Mouse (Mus musculus) liver, embryonic 13.5 days (tissue): ENCODE results near the gene Mrnip. TPM values are rescaled to one million over a fixed set of nuclear protein-coding genes. Genes with fewer than 3 reads are reported as not detected.

ENCODE experiments used
- ATAC-seq: fragments of 200-750 bp; cut with Nextera tagmentation; 2 replicates; pipeline ENCODE4 v1.8.0; 2017; ENCODE audit warnings: low read depth, mild to moderate bottlenecking, moderate number of reproducible peaks, moderate library complexity
- DNase-seq: peaks from one replicate; pipeline ENCODE4 v3.0.0; 2022
- H3K27ac ChIP-seq: fragments of 300-500 bp; sonication (generic); 2 replicates; pipeline ENCODE4 v1.5.1; 2015; ENCODE audit warnings: moderate library complexity, mild to moderate bottlenecking, inconsistent platforms
- H3K27me3 ChIP-seq: fragments of 300-500 bp; sonication (generic); 2 replicates; pipeline ENCODE4 v1.6.1; 2015; ENCODE audit warnings: mild to moderate bottlenecking, inconsistent platforms
- H3K36me3 ChIP-seq: fragments of 300-500 bp; sonication (generic); 2 replicates; pipeline ENCODE4 v1.6.1; 2015; ENCODE audit warnings: mild to moderate bottlenecking, inconsistent platforms
- H3K4me1 ChIP-seq: fragments of 300-500 bp; sonication (generic); replicated peaks from 2 replicates; pipeline ENCODE4 v1.6.1; 2015; ENCODE audit warnings: inconsistent platforms
- H3K4me2 ChIP-seq: fragments of 300-500 bp; sonication (generic); 2 replicates; pipeline ENCODE4 v1.6.1; 2015; ENCODE audit warnings: inconsistent platforms, mild to moderate bottlenecking, moderate library complexity
- H3K4me3 ChIP-seq: fragments of 300-500 bp; sonication (generic); replicated peaks from 2 replicates; pipeline ENCODE4 v1.5.1; 2015; ENCODE audit warnings: mild to moderate bottlenecking, inconsistent platforms
- H3K9ac ChIP-seq: fragments of 300-500 bp; sonication (generic); 2 replicates; pipeline ENCODE4 v1.6.1; 2015; ENCODE audit warnings: mild to moderate bottlenecking, inconsistent platforms
- H3K9me3 ChIP-seq: fragments of 300-500 bp; sonication (generic); replicated peaks from 2 replicates; pipeline ENCODE4 v1.6.1; 2016; ENCODE audit warnings: inconsistent platforms
- WGBS: fragments of 180-500 bp; shearing (Covaris S2); methylation state at CpG from one replicate; pipeline ENCODE4 v1.1.7; 2015; ENCODE audit not compliant: insufficient replicate concordance; 5-methylcytosine and 5-hydroxymethylcytosine counted together
- polyA plus RNA-seq: library from polyadenylated mRNA; unstranded; fragments of >200 nt; fragmentation: Nextera tagmentation; extraction: Ambion mirVana; gene quantifications from 2 replicates; pipeline ENCODE4 v1.2.1, GENCODE M21; 2015

Gene Mrnip
- polyA plus RNA-seq, 1 experiment from 2014 or later, result 8.1 TPM

DNA sequence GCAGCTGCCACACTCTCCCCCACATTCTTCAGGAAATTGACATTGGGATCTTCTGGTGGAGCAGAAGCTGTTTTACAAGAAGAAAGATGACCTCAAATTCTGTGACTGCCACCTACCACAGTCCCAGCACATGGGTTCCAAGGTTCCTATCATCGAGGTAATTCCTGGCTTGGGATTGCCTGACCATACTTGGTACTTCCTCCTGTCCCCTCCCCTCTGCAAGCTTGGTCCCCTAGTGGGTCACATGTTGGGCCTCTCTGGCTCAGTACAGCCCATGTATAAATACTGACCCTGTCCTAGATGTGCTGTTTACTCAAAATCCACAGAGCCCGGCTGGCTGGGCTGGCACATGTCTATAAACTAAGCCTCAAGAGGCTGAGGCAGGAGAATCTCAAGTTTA is 31.8 kb downstream of the Mrnip start:
- ATAC-seq (no peak), DNase-seq (no peak)
- Histone ChIP-seq H3K27me3 (no peaks in the 10 kb centered on the region), H3K4me3 (no peak overlapping the region), H3K27ac (no peak overlapping the region), H3K9me3 (no peaks in the 10 kb centered on the region), H3K9ac (no peak overlapping the region), H3K4me1 (peaks cover 64% of the 10 kb centered on the region), H3K4me2 (no peak overlapping the region), H3K36me3 (peaks cover 72% of the 10 kb centered on the region)
- 81% methylated on average over 2 of the region's 2 CpGs for WGBS

DNA sequence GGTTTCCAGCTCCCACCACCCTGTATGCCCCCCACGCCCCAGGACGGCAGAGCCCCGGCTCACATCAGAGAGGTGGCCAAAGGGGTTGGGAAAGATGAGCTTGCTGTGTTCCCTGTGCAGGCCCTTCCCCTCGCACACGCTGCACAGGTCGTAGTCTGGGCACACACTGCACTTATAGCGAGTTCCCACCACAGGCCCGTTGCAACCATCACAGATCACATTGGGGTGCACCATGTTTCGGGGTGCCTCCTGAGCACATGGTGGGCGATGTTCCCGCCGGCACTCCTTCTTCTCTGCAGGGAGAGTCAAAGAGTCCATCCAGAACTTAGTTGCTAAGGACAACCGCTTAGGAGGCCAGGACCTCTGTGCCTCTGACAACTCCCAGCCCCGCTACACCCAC is 33.1 kb downstream of the Mrnip start:
- ATAC-seq (no peak), DNase-seq (no peak)
- Histone ChIP-seq H3K4me3 (no peak overlapping the region), H3K4me1 (peaks cover 69% of the 10 kb centered on the region), H3K9ac (no peak overlapping the region), H3K36me3 (peaks cover 59% of the 10 kb centered on the region), H3K9me3 (no peaks in the 10 kb centered on the region), H3K4me2 (0 out of 2 replicates have a peak overlapping the region, but pooled peaks have one; percentile 6), H3K27ac (no peak overlapping the region), H3K27me3 (no peaks in the 10 kb centered on the region)
- WGBS, result 93% methylated on average over 14 of the region's 14 CpGs

DNA sequence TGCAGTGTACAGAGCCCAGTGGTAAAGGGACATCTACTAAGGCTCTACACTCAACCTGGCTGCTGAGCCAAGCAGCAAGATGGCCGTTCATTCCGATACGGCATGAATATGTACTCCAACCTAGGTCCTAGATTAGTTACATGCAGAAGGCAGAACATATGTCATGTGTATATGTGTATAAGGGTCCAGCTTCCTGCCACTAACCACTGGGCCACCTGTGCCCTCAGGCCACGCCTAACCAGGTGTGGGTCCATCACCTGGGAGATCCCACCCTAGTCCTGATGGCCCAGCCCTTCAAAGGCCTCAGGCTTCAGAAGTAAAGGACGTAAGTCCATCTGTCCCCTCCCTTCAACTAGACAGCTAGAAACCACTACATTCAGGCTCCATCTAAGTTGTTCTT is 33.8 kb downstream of the Mrnip start:
- 89% methylated on average over 5 of the region's 5 CpGs for WGBS
- Histone ChIP-seq H3K9me3 (no peaks in the 10 kb centered on the region), H3K4me3 (no peak overlapping the region), H3K4me2 (peak overlapping the region; percentile 6; the same call in 1 of the 2 replicates), H3K4me1 (peaks cover 70% of the 10 kb centered on the region), H3K36me3 (peaks cover 52% of the 10 kb centered on the region), H3K9ac (no peak overlapping the region), H3K27ac (no peak overlapping the region), H3K27me3 (no peaks in the 10 kb centered on the region)
- ATAC-seq (no peak), DNase-seq (no peak)

DNA sequence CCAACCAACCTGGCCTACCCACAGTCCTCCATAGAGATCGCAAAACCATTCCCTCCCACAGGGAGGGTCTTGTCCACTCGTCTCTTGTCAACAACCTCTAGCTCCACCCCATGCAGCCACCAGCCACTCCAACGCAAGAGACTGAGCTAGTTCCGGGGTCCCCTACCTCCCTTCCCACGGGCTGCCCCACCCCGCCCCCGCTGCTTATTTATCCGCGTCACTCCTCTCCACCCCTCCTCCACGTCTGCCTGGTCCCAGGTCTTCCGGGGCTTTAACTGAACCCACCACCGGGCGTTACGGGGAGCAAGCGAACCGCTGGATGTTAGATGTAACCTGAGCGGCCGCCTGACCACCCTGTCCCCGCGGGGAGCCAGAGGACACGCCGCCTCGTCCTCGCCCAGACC is 35.9 kb downstream of the Mrnip start:
- H3K4me1 ChIP-seq, result peaks cover 74% of the 10 kb centered on the region
- peak; percentile 87 for DNase-seq
- no peaks in the 10 kb centered on the region for H3K27me3 ChIP-seq
- 0% methylated on average over 24 of the region's 24 CpGs for WGBS
- H3K36me3 ChIP-seq, result peaks cover 33% of the 10 kb centered on the region
- peak; percentile 91 for ATAC-seq
- peak overlapping the region; percentile 98 for H3K9ac ChIP-seq
- H3K27ac ChIP-seq, result peak overlapping the region; percentile 99
- peak overlapping the region; percentile 92 for H3K4me3 ChIP-seq
- no peaks in the 10 kb centered on the region for H3K9me3 ChIP-seq
- H3K4me2 ChIP-seq, result peak overlapping the region; percentile 78

- Histone ChIP-seq H3K9me3 (no peaks in the 10 kb centered on the region), H3K4me2 (peak within 1 kb of the TSS; percentile 78), H3K9ac (peak within 1 kb of the TSS; percentile 98), H3K27ac (peak within 1 kb of the TSS; percentile 99), H3K36me3 (peaks cover 28% of the 10 kb centered on the region), H3K27me3 (no peaks in the 10 kb centered on the region), H3K4me1 (peaks cover 74% of the 10 kb centered on the region), H3K4me3 (peak within 1 kb of the TSS; percentile 92)
- ATAC-seq, result peak; percentile 66
- peak; percentile 69 for DNase-seq
- under 1% methylated on average over 48 of the region's 48 CpGs for WGBS
Measured at GRCm38 (mm10) chr11:50210505-50211151, 36.4 kb downstream of the Mrnip start, which contains the start of the genes Sqstm1 and Mgat4b. Gene Sqstm1, minus strand, starts transcription at chr11:50210827. Gene Mgat4b, plus strand, starts transcription at chr11:50210890.

GRCm38 (mm10) chr11:50211322-50212059 is 37.2 kb downstream of the Mrnip start:
- Histone ChIP-seq H3K4me1 (peaks cover 74% of the 10 kb centered on the region), H3K9ac (peak overlapping the region; percentile 98), H3K9me3 (no peaks in the 10 kb centered on the region), H3K4me2 (peak overlapping the region; percentile 78), H3K27ac (peak overlapping the region; percentile 99), H3K4me3 (peak overlapping the region; percentile 92), H3K27me3 (no peaks in the 10 kb centered on the region), H3K36me3 (peaks cover 19% of the 10 kb centered on the region)
- ATAC-seq, result no peak
- DNase-seq, result no peak
- WGBS, result 72% methylated on average over 3 of the region's 3 CpGs

DNA sequence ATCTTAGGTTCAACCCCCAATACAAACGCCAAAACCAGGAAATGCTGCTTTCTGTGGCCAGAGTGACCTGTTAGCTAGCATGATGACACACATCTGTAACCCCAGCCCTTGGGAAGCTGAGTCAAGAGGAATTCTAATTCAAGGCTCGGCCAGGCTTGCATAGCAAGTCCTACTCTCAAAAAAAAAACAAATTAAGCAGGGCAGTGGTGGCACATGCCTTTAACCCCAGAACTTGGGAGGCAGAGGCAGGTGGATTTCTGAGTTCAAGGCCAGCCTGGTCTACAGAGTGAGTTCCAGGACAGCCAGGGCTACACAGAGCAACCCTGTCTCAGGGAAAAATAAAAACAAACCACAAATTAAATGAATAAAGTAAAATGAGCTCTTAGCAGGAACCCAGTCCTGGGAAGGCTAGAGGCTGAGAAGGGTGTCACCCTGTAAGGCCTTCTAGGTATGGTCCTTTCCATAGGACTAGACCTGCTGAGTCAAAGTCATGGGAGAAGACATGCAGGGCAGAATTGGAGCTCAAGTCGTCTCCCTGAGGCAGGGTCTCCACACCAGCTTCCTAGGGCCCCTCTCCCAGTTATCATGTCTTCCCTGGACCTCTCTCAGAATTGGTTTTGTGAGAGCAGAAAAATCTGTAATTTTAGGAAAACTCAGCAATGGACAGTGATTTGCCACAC is 38.0 kb downstream of the Mrnip start:
- peaks cover 79% of the 10 kb centered on the region for H3K4me1 ChIP-seq
- ATAC-seq, result no peak
- H3K36me3 ChIP-seq, result peaks cover 12% of the 10 kb centered on the region
- H3K9ac ChIP-seq, result no peak overlapping the region
- 50% methylated on average over 3 of the region's 3 CpGs for WGBS
- H3K27ac ChIP-seq, result peak overlapping the region; percentile 99
- no peak overlapping the region for H3K4me2 ChIP-seq
- no peaks in the 10 kb centered on the region for H3K27me3 ChIP-seq
- no peaks in the 10 kb centered on the region for H3K9me3 ChIP-seq
- no peak for DNase-seq
- no peak overlapping the region for H3K4me3 ChIP-seq

- no peak overlapping the region for H3K9ac ChIP-seq
- H3K27ac ChIP-seq, result peak overlapping the region; percentile 61
- peaks cover 83% of the 10 kb centered on the region for H3K4me1 ChIP-seq
- WGBS, result 60% methylated on average over 11 of the region's 11 CpGs
- H3K36me3 ChIP-seq, result 0 out of 2 replicates have a peak, but pooled peaks cover 3% of the 10 kb centered on the region
- H3K4me3 ChIP-seq, result no peak overlapping the region
- H3K9me3 ChIP-seq, result no peaks in the 10 kb centered on the region
- ATAC-seq (peak; percentile 8; the same call in 1 of the 2 replicates), DNase-seq (peak; percentile 59)
- H3K4me2 ChIP-seq, result no peak overlapping the region
- no peaks in the 10 kb centered on the region for H3K27me3 ChIP-seq
Measured at GRCm38 (mm10) chr11:50212848-50213758, 38.9 kb downstream of the Mrnip start.

DNA sequence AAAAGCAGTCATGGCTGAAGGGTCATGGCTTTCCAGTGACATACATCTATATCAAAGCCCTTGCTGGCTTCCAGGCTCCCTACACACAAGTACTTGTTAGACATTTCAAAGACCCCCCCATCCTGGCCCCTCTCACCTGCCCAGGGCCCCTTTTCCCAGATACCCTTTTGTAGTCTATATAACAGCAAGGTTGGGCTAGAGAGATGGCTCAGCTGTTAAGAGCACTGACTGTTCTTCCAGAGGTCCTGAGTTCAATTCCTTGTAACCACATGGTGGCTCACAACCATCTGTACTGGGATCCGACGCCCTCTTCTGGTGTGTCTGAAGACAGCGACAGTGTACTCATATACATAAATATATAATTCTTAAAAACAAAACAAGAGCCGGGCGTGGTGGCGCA is 40.4 kb downstream of the Mrnip start:
- 78% methylated on average over 6 of the region's 6 CpGs for WGBS
- H3K4me1 ChIP-seq, result peaks cover 85% of the 10 kb centered on the region
- DNase-seq, result no peak

DNA sequence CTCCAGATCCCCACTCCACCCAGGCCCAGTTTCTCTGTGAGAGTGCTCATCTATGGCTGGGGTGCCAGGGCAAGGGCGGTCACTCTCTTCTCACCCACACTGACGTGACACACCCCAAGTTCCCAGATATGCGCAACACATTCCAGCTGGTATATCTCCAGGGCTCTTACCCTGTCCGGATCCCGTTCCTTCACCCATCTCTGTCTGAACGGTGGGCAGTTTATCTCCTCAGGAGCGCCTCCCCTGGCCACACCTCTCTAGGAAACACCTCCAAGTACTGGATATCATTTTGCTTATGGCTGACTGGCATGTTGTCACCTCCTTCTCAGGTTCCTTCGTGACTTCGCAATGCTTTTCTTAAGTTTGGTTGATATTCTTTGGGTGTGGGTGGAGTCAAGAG is 41.4 kb downstream of the Mrnip start:
- peak overlapping the region; percentile 15; the same call in 1 of the 2 replicates for H3K4me2 ChIP-seq
- WGBS, result 45% methylated on average over 9 of the region's 9 CpGs
- peak; percentile 18; the same call in 1 of the 2 replicates for ATAC-seq

More for the DNA sequence above, 40.4 kb downstream of the Mrnip start:
- no peak overlapping the region for H3K9ac ChIP-seq
- no peaks in the 10 kb centered on the region for H3K36me3 ChIP-seq
- no peak overlapping the region for H3K4me3 ChIP-seq
- no peak overlapping the region for H3K4me2 ChIP-seq
- no peak for ATAC-seq
- no peaks in the 10 kb centered on the region for H3K27me3 ChIP-seq
- H3K9me3 ChIP-seq, result no peaks in the 10 kb centered on the region
- H3K27ac ChIP-seq, result no peak overlapping the region

More for the DNA sequence above, 41.4 kb downstream of the Mrnip start:
- H3K4me3 ChIP-seq, result no peak overlapping the region
- H3K36me3 ChIP-seq, result 0 out of 2 replicates have a peak, but pooled peaks cover 1% of the 10 kb centered on the region
- H3K27ac ChIP-seq, result peak overlapping the region; percentile 65
- H3K4me1 ChIP-seq, result peaks cover 90% of the 10 kb centered on the region
- no peaks in the 10 kb centered on the region for H3K27me3 ChIP-seq
- H3K9ac ChIP-seq, result no peak overlapping the region; the same call in 1 of the 2 replicates
- DNase-seq, result no peak
- no peaks in the 10 kb centered on the region for H3K9me3 ChIP-seq
